Mouse (Mus musculus): ENCODE results near the gene Zfp672.
"Not testable (repeated sequence)": the region's sequence is repeated elsewhere in the genome, so short reads cannot be mapped to it uniquely, and the experiment has no call there.

The Zfp672 gene

DNA sequence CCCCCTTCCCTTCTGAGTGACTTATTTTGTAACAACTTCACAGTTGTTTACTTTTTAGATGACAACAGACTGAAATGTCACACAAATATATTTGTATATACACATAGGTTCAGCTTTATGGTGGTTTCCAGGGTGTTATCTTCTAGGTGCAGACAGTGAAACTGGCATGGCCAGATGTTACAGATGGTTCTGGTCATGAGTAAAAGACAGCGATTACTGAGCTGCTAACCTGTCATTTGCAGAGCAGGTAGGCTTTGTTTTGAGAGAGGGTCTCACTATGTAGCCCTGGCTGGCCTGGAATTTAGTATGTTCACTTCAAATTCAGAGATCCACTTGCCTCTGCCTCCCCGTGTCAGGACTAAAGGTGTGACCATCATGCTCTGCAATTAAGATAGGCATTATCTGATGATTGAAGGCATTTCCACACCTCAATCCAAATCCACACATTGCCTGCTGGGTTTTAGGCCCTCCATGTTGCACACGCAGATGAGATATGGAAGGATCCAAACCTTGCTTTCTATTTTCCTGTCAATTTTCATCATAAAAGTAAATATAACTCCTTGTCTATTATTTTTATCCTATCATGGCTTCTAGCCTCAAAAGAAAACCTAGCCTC lies 5.4 kb downstream of the Zfp672 start:
- in situ Hi-C loops (cut with MboI, MseI), result no loop called here

DNA sequence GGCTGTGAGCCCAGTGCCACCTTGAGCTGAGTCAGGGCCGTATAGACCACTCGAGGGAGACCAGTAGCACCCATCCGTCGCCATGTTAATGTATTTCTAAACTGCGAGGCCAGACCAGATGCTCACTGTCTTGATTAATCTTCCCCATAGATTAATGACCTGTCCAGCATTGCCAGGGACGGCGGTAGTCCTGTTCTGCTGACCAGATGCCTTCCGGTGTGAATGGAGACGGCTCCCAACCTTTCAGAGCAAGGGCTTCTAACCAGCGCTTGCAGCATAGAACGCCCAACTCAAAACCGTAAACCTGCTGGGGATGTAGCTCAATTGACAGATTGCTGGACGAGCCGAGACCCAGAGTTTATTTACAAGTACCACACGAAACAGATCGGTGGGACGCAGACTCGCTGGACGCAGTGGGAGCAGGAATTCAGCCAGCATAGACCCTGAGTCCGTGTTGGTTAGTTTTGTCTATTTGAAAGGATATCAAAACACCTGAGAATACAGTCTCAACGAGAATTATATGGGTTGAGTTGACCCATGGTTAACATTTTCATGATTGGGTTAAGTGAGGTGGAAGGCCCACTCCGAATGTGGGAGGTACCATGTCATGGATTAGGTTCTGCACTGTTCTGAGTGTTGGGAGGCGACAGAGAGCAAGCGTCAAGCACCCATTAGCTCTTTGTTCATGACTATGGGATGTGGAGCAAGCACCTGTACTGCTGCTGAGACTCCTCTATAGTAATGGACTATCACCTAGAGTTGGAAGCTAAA lies 6.4 kb downstream of the Zfp672 start:
- in situ Hi-C loops (cut with MboI, MseI), result no loop called here

DNA sequence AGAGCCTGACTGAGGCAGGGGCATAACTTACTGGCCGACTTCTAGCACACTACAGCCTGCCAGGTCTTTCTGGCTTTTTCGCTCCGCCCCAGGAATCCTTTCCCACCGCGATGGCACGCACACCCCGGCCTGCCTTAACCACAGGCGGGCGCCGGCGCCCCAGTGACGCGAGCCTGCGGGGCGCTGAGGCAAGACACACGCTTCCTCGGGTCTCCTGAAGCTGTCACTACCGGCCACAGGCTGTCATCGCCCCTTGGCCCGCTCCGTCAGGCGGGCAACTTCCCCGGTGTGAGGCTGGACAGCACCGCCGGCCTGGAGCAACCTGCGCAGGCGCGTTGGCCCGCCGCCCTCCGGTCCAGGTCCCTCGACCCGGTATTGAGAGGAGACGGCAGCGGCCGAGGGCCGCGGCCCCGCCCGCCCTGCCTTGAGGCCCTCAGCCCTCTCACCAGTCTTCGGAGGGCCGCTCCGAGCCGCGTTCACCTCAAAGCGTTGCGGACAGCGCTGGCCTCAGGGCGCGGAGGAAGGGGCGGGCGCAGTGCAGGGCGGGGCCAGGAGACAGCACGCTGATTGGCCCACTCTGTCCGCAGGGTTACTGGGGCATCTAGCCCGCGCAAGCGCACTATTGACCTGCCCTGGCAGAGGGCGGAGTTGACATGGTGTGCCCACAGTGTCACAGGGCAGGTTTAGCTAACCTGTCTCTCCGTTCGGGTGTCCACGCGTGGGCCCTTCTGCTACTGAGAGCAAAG lies 7.1 kb downstream of the Zfp672 start:
- in situ Hi-C loops (cut with MboI, MseI), result no loop called here

DNA sequence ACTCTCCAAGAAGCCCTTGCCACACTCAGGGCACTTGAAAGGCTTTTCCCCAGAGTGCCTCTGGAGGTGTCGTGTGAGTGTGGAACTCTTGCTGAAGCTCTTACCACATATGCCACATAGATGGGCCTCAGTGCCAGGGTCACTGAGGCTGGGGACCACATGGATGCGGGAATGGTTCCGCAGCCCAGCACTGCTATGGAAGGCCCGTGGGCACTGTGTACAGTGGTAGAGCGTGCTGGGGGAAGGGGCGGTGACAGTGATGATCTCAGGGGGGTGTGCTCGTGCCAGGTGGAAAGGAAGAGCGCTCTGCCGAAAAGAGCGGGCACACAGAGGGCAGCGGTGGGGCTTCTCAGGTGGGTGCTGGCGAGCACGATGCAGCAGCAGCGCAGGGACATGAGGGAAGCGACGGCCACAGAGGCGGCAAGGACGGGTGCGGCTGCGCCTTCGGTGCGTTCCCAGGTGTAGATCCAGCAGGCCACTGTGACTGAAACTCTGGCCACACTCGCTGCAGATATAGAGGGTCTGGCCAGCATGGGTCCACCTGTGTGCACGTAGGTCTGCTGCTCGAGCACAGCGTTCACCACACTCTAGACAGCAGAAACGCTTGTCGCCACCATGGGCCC lies 13.3 kb downstream of the Zfp672 start:
- in situ Hi-C loops (cut with MboI, MseI), result no loop called here

DNA sequence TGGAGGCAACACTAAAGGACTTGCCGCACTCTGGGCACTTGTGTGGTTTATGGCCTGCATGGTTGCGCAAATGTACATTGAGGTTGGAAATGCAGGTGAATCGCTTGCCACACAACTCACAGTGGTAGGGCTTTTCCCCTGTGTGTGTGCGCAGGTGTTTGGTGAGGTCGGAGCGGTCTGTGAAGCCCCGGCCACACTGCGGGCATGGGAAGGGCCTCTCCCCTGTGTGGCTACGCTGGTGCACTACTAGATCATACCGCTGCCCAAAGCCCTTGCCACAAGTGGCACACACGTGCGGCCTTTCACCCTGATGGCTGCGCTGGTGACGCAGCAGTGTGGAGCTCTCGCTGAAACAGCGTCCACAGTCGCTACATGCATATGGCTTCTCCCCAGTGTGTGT lies 13.8 kb downstream of the Zfp672 start:
- in situ Hi-C loops (cut with MboI, MseI), result no loop called here

DNA sequence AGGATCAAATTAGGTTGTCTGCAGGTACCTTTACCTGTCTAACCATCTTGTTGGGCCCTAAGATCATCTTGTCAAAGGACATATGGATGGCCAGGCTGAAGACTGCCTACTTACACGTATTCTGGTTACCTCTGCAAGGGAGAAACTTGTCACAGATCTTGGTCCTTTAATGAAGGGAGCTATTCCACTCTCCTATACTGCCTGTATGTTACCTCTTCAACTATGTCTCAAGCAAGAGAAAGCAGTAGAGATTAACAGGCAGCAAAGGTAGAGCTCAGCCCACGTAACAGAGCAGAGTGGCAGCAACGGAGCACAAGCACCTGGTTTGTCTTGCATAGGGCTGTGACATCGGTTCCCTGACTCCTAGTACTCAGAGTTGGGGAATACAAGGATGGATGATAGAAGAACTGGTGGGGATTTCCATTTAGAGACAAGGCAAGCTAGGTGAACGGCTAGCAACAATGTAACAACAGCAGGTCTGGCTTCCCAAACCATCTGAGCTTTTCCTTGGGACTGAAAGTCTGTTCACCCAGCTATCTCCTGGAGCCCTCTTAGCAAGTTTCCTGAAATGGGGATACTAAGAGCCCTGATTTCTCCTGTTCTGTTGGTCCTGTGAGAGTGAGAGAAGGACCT lies 14.5 kb downstream of the Zfp672 start:
- in situ Hi-C loops (cut with MboI, MseI), result no loop called here

DNA sequence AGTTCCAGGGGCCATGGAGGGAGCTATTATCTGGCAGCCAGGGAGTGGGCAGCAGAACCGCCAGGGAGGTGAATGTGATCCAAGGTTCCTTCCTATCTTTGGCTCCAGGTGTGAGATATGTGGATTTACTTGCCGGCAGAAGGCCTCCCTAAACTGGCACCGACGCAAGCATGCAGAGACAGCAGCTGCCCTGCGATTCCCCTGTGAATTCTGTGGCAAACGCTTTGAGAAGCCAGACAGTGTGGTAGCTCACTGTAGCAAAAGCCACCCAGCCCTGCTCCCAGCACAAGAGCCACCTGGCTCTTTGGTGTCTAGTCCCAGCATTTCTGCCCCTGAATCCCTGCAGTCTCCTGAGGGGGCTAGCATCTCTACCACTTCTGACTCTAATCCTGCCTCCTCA lies 16.1 kb downstream of the Zfp672 start:
- in situ Hi-C loops (cut with MboI, MseI), result no loop called here

DNA sequence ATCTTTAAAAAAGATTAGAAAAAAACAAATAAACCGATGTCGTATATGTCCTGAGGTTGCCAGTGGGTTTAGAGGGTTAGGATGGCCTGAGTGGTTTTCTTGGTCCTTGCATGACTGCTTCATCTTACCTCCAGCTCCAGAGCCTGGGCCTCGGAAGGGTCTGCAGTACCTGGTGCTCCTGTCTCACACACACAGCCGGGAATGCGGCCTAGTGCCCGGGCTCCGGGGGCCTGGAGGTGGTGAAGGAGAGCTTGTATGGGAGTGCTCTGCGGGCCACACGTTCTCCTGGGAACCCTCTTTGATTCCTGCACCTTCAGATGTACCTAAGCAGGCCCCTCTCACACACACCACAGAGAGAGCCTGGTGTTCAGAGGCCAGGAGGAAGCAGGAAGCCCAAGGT lies 21.5 kb downstream of the Zfp672 start:
- in situ Hi-C loops (cut with MboI, MseI), result no loop called here

DNA sequence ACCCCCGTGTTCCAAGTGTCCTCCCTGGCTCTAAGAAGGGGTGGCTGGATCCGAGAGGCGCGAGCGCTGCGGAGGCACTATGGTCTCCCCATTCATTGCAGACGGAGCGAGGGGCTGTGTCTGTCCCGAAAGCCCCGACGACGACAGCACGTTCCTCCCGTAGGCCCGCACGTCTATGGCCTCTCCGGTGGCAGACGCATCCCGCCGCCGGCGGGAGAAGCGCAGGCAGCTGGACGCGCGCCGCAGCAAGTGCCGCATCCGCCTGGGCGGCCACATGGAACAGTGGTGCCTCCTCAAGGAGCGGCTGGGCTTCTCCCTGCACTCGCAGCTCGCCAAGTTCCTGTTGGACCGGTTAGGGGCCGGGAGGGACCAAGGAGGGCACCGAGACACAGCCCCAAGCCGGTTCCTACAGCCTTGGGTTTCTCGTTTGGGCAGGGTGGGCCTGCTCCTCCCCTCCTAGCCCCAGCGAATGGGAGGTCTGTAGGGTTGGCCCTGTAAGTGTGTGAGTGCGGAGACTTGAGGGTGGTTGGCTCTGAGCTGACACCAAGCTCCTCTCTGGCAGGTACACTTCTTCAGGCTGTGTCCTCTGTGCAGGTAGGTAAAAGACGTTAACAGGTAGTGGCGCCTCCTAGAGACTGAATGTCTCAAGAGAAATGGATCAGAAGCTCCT lies 22.6 kb downstream of the Zfp672 start:
- in situ Hi-C loops (cut with MboI, MseI), result no loop called here

DNA sequence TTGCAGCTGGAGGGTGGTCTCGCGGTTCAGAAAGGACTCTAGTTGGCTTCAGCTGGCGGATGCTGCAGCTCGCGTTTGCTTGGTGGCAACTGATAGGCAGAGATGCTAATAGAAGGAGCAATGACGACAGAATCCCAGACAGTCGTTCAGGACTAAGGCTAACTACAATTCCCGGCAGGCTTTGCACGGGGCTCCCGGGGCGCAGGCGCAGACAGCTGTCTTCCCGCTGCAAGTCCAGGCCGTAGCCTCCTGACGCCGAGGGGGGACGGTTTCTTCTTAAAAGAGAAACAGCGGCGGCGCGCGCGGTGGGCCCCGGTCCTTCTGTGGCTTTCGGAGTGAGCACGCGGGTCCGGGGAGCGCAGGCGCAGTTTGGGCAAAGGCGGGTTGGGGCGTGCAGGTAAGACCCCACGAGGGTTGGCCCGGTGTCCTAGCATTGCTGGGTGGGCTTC lies 23.3 kb downstream of the Zfp672 start, which contains the start of gene Zfp692:
TSS of gene Zfp692 (plus strand) at position 210 of the 449 bp plus-strand sequence.
- in situ Hi-C loops (cut with MboI, MseI), result no loop called here

DNA sequence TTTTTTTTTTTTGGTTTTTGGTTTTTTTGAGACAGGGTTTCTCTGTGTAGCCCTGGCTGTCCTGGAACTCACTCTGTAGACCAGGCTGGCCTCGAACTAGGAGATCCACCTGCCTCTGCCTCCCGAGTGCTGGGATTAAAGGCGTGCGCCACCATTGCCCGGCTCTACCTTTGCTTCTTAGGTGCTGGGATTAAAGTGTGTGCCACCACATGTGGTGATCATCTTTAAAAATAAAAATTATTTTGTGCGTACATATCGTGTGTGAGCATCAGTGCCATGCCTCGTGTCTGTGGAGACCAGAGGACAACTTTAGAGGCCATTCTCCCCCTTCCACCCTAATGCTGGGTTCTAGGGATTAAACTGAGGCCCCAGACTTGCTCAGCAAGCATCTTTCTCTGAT lies 24.8 kb downstream of the Zfp672 start:
- in situ Hi-C loops (cut with MboI, MseI), result not testable (repeated sequence)

DNA sequence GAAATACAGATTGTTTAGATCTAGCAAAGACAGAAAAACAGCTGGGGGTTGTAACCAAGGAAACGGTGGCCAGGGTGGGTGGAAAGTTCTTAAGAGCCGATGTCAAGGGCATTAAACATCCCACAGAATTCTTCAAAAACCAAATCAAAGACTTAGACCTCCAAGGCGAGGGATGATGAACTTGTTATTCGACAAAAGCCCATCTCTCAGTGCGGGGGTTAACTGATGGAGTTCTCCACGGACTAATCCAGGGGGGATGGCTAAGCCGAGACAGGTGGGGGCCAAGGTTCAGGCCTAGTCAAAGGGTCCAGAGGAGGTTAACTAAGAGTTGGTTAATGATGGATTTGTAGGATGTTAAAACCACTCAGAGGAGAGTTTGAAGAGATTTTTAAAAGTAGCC lies 26.5 kb downstream of the Zfp672 start:
- in situ Hi-C loops (cut with MboI, MseI), result no loop called here

DNA sequence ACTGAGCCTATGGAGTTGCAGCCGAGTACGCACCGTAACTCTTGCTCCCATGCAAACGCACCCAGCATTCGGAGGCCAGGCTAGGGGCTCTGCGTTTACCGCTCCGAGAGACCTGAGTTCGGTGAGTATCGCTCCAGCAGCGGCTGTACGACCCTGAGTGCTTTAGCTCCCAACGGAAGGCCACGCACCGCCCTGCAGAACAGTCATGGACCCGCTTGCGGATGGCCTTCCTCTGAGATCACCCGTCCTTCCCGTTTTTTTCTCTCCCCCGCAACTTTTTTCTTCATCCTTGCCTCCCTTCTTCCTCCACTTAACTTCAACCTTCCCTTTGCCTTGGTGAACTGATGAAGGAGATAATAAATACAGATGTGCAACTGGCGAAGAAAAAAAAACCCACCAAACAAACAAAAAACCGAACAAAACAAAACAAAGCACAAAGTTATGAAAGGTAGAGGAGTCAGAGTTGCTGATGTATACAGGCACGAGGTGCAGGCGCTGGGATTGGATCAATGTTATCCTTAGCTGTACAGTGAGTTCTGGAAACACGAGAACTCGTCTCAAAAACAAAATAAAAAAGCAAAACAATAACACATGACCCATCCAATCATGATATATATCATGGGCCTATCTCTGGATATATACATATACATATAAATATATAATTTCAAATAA lies 27.2 kb downstream of the Zfp672 start:
- in situ Hi-C loops (cut with MboI, MseI), result no loop called here

DNA sequence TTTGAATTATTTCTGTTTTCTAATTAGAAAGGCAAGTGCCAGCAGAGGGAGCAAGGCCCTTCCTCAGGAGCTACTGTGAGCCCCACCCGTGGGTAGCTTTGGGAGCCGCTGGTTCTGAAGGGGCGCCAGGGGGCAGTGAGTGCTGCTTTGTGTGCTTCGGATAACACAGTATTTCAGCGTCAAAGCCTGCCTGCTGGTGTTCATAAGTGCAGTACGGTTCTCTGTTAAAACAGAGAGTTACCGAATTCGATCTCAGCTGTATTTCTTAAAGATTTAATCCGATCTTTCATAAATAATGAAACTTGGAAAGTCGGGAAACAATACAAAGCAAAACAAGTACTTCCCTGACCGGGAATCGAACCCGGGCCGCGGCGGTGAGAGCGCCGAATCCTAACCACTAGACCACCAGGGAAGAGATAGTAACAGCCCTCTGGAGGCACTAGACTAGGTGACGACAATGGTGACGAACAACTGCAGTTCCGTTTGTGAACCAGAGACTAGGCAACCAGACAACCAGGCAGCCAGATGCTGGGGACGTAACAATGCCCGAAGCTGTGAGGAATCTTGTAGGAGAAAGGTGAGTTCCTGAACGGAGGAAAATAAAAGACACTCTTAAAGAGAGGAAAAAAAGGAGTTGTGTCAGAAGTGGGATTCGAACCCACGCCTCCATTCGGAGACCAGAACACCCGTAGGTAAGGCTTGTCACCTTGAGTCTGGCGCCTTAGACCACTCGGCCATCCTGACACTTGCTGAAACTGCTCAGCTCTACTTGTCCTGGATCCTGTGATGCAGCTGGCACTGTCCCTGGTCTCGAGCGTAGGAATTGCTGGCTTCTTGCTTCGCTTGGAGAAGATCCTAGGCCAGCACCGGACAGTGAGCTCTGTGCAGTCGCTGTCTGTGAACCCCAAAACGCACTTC lies 28.0 kb downstream of the Zfp672 start:
- in situ Hi-C loops (cut with MboI, MseI), result no loop called here

DNA sequence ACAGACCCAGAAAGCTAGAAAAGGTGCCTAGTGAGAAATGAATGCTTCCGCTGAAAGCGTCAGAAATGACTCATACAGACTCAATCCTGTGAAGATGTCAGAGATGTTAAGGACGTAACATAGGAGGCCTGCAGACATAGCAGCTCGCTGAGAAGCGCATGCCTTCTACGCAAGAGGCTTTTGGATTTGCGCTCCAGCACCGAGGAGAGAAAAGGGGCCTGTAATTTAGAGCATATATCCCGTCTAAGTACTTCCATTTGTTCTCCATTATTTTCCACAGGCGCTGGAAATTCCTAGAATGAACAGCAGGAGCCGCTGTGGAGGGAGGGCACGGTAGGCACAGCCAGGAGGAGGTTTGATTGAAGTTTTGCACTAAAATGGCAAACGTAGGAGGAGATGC lies 29.1 kb downstream of the Zfp672 start:
- in situ Hi-C loops (cut with MboI, MseI), result no loop called here

DNA sequence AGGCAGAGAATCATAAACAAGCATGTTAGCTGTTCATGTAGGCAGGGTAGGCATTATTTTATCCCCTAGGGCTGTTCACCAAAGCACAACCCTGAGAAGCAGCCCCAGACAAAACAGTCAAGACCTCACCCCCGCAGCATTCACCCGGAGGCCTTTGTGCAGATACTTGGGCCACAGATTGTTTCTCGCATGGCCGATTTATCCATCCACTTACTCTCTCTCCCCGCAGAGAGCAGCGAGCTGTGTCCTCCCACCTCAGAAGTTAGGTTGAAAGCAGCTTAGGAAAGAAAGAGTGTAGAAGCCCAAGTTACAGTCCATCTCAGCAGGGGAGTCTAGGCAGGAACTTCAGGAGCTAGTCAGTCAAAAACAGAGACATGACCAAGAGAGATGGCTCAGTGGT lies 32.7 kb downstream of the Zfp672 start:
- in situ Hi-C loops (cut with MboI, MseI), result no loop called here

DNA sequence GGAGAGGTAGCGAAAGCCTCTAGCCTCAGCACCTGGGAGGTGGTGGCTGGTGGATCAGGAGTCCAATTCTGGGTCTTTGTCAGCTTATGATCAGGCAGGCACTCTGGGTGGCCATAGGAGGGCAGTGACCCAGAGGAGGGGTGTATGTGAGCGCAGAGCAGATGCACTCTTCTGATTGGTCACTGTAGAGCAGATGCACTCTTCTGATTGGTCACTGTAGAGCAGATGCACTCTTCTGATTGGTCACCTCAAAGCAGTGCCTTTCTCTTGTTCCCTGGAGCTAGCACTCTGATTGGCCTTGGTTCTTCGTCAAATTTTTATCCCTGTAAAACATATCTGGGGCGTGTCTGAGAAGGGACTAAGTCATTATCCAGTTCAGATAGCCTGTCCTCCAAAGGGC lies 37.3 kb downstream of the Zfp672 start:
- in situ Hi-C loops (cut with MboI, MseI), result loop anchor here (5.0 kb wide), 1 partner anchor 120 kb away; the partner anchor contains the start of gene Mrpl22

DNA sequence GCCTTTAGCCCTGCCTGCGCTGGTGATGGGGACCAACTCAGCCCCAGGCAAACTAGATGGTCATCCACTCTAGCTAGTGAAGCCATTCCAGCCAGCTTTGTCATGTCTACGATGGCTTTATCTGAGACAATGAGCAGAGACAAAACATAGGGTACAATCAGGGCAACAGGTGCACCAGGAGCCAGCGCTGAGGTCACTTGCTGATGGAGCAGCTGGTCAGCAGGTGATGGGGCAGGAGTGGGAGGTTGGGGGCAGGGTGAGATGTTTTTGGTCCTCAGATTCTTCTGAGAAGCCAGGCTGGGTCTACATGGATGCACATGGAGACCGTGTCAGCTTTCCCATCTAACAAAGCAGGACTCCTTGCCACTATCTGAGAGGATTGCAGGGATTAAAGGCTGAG lies 39.3 kb downstream of the Zfp672 start:
- in situ Hi-C loops (cut with MboI, MseI), result loop anchor here (5.0 kb wide), 1 partner anchor 119 kb away; the partner anchor contains the start of gene Mrpl22

DNA sequence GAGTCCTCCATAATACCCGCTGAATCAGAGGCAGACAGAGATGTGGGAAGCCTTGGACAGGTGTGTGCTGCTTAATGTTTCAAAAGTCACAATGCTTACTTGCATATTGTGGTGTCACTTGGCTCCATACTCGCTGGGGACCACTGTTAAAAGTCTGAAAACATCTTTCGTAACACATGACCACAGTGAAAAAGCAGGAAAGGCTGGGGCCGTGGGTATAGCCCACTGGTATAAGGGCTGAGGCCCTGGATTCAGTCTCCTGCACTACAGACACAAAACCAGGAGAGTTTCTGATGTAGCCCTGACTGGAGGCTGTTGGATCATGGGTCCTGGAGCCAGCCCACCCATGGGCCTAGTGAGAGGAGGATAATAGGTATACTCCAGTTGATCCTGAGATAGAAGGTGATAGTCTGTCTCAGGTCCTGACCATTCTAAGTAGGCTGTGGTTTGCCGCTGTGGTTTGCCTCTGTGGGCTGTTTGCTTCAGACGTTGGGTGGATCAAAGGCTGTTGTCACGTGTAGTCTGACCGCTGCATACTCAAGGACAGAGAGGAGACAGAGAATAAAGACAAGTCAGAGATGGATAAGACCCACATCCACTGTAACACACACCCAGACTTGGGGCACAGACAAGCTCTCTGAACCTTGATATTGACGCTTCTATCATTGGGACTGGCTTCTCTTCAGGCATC lies 40.0 kb downstream of the Zfp672 start:
- in situ Hi-C loops (cut with MboI, MseI), result loop anchor here (5.0 kb wide), 2 partner anchors 48 to 118 kb away; partner anchors contain the start of gene Mrpl22

Measured in T-helper 1 cell (primary cell).